Mouse (Mus musculus): ENCODE data around the gene Crebzf.

Gene Crebzf

DNA sequence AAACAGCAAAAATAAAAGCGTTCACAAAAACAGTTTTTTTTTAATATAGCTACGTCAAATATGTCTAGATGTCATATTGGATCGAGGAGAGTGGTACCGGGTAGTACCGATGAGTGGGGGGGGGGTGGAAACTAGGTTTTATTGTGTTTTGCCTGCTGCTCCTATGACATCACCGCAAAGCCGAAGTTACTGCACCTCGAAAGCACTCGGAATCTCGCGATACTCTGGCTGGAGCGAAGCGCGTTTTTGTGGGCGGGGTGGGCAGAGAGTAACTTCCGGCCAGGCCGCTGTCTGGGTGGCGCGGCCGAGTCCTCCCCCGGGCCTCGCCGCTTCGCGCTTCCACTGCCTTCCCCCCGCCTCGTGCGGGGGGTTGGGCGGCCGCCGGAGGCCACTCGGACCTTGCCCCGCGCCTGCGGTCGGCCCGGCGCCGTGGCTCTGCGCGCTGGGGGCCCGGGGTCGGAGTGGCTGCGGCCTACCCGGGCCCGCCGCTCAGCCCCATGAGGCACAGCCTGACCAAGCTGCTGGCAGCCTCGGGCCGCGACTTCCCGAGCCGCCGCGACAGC, at the start of gene Crebzf:
Gene Crebzf (plus strand): TSS at position 212 of the 563 bp plus-strand sequence.
- peak; percentile 98 for DNase-seq

GRCm38 (mm10) chr7:90395073-90395472, 47.5 kb upstream of the Crebzf start:
- DNase-seq = no peak

DNA sequence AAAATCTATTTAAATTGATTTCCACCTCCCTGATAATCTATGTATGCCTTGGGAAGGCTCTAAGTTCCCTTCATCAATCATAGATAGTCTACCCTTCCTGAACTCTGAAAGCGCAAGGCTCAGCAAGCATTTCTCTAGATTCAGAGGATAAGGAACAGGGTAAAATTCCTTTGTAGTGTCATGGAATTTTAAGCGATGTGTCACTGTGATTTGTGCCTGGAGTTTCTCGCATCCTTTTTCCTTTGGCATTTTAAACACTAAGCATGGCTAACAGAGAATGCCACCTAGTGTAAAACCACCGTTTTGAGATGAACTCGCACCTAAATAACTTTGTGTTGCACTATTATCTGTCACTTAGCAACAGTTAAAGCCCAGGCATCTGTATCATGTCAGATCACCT, 46.6 kb upstream of the Crebzf start:
- DNase-seq = no peak

DNA sequence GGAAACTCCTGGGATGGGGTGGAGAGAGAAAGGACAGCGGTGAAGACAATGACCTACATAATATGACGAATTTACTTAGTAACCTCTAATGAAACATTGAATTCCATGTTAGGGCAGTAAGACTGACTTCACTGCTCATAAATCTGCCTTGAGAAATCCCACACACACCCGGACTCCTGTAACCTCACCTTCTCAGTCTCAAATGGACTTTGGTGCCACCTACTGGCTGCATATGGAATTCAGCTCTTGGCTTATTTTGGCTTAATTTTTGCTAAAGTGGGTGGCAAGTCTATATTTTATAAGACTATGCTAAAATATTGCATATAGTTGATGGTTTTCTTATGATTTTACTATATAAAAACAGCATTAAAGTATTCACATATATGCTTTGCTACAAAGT, 32.6 kb upstream of the Crebzf start:
- DNase-seq = no peak

GRCm38 (mm10) chr7:90426020-90427001, 16.2 kb upstream of the Crebzf start, which contains the start of gene Ccdc89:
Gene Ccdc89, plus strand, starts transcription at chr7:90426577.
- peak; percentile 90 for DNase-seq

DNA sequence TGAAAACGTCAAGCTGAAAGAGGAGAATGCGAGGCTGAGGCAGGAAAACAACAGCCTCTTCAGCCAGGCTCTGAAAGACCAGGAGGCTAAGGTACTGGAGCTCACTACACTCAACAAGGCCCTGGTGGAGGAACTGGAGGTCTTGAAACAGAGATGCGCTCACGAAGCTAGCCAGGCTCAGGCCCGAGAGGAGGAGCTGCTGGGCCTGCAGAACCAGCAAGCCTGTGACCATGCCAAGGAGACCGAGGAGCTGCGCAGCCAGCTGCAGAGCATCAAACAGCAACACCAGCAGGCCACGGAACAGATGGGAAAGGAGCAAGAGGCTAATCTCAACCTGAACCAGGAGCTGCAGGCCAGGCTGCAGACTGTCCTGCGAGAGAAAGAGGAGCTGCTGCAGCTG, 15.5 kb upstream of the Crebzf start:
- no peak for DNase-seq

GRCm38 (mm10) chr7:90432221-90432620, 10.3 kb upstream of the Crebzf start:
- no peak for DNase-seq

DNA sequence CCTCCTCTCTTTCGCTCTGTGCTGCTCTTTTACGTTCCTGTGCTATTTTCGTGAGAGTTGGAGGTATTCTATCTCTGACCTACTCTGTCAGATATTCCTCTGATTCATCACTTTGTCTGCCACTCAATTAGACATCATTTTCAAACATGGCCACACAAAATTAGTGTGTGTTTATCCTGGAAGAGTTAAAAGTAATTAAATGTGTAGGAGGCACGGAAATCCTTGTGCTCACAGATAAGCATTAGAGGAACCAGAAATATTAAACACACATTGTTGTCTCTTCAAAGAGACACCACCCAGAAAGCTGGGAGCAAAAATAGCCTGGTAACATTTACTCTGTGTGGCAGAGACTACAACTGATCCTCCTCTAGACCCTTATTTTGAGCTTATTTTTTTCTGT, 2.5 kb upstream of the Crebzf start:
- DNase-seq = no peak

DNA sequence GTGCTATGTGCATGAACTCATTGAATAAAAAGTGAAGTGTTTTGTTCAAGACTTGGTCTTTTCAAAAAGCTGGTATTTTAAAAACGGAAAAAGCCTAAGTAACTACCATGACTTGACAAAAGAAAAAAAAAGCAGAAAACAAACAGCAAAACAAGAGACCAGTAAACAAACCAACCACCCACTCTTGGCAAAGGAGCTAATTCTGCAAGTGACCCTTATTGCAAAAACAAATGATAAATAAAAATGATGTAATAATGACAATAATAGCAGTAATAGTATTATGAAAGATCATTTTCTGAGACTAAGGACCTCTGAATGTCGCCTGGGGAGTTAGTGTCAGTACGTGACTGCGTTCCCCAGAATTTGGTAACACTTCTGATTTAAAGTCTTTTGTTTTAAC, 459 bp upstream of the Crebzf start:
- no peak for DNase-seq

GRCm38 (mm10) chr7:90443101-90444091, 867 bp downstream of the Crebzf start:
- peak; percentile 63 for DNase-seq

GRCm38 (mm10) chr7:90444206-90444605, 1.7 kb downstream of the Crebzf start:
- DNase-seq = no peak

DNA sequence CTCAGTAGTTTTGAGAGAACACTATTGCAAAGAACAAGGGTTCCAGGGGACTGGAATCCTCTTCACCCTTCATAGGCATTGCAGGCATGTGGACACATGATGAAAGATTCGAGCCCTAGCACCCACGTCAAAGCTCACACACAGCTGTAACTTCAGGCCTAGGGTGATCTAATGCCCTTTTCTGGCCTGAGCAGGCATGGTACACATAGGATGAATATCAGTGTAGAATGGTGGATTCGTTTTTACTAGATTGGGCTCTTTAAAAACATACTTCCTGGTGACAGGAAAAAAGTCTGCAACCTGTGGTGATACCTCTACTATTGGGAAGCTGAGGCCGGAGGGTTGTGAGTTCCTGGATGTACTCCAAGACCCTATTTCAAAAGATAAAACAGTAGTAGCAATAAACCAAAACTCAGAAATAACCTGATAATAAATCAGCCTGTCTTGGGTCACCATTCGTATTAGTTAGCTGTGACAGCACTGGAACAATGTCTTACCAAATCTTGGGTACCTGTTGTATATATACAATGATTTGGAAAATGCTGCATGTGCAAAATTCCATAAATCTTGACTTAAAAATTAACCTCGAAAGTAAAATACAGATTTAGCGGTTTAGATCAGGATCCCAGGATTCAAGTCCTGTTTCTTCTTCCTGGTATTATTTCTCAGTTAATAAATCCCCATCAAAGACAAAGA, 13.8 kb downstream of the Crebzf start:
- no peak for DNase-seq

GRCm38 (mm10) chr7:90456845-90457468, 14.4 kb downstream of the Crebzf start, which contains the start of gene Tmem126a:
Gene Tmem126a, minus strand, starts transcription at chr7:90457229.
- peak; percentile 88 for DNase-seq

DNA sequence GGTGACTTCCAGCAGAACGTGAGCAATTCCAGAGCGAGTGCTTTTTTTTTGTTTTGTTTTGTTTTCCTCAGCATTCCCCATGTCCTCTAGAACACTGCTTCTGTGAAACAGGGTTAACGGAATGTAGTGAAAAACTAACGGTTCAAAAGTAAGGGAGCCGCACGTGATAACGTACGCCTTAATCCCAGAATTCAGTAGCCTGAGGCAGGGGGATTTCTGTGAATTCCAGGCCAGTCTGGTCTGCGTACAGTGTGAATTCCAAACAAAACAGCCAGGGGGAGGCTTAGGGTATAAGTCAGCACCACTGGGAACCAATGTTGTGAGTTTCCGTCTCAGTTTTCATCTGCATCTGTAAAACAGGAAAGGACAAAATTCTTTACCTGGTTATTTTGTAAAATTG, 15.0 kb downstream of the Crebzf start:
- no peak for DNase-seq

GRCm38 (mm10) chr7:90460330-90460729, 17.8 kb downstream of the Crebzf start:
- no peak for DNase-seq

DNA sequence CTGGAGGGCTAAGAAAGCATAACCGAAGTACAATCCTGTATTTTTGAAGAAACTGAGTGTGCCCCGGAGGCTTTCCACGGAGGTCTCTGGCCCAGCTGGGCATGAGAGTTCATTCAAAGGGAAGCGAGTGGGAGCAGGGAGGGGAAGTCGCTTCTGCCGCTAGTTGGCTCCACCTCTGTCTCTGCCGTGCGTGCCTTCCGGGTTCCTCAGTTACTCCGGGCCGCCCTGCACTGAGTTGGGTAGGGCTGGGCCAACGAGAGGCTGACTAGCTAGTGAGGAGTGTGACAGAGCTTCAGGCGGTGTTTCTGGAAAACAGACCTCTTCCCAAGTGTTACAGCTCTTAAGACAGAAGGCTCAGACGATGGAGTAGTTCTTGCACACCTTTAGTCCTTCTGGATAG, 18.4 kb downstream of the Crebzf start:
- no peak for DNase-seq

- DNase-seq = no peak
Measured at GRCm38 (mm10) chr7:90461441-90461840, 18.9 kb downstream of the Crebzf start.

DNA sequence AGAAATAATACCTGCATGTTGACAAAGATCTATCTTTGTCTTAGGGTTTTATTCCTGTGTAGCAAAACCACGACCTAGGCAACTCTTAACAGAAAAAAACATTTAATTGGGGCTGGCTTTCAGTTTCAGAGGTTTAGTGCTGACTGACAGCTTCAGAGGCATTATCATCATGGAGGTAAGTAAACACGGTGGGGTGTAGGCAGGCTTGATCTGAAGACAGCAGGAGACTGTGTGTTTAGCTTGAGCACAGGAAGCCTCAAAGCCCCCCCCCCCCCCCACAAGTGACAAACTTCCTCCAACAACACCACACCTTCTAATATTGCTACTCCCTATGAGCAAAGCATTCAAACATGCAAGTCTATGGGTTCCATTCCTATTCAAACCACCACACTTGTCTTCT, 31.0 kb downstream of the Crebzf start:
- DNase-seq = no peak

DNA sequence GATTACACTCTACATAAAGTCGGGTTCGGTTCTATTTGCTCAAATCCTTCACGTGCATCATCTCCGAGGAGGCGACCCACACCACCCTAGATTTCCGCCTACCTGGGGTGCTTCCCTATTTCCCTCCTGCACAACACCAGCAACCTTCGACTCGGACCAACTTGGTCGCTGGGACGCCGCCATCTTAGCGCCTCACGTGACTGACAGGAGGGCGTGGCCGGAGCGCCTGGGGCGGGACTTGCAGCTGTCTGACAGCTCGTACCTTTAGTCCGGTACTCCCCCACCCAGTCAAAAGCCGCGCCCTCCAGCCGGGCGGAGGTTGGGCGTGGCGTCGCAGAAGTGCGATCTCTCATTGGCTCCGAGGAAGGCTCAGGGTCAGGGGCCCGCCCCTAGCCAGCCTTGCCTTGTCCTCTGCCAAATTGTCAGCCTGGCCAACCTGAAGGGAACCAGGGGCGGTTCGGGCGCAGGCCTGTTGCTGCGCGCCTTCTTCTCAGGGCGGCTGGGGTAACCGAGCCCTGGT, 33.3 kb downstream of the Crebzf start, which contains the start of gene Tmem126b:
Gene Tmem126b (minus strand): TSS at position 209 of the 520 bp plus-strand sequence.
- peak; percentile 99 for DNase-seq

DNA sequence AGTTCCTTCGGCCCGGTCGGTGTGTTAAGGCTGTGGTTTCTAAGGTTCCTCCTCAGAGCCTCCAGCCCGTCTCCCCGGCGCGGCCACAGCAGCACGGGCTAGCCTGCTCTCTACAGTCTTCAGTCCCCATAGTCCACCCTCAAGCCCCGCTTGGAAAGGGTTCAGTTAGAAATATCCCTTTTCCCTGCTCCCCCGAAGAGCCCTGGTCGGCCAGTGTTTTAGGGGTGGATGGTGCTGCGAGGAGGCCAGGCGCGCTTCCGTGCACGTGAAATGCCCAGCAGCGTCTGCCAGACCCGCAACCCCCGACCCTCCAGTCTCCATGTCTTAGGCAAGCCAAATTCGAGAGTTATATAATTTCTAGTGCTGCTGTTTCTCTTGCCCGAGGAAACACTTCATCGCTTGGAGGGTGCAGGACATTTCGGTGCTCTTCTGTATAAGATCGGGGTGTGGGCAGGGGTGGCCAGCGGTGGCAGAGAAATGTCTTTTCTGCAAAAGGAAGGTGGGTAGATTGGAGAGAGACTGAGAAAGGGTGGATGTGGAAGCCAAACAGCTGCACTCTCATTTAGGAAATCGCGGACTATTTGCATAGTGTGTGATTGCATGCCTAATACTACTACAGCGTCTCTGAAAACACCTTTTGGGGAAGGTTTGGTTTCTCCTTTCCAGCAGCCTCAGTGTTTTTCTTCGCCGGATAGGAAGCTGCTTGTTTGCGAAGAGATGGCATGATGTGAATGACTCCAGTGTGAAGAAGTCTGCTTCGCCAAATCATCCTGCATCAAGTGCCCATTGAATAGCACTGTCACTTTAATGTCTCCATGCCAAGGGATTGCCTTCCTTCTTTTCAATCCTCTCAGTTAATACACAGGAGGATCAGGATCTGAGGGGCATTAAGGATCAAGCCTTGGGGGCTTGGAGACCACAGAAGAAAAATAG, 34.0 kb downstream of the Crebzf start, which contains the start of gene Dlg2:
Gene Dlg2 (plus strand): TSS at position 360 of the 933 bp plus-strand sequence.
- peak; percentile 44 for DNase-seq

Data from layer of hippocampus, adult 9-11 months (tissue).